Mouse (Mus musculus): ENCODE results near the gene Klhl10.
A peak's percentile ranks its signal among the peaks of the same experiment; 100 is the strongest.

Gene Klhl10

DNA sequence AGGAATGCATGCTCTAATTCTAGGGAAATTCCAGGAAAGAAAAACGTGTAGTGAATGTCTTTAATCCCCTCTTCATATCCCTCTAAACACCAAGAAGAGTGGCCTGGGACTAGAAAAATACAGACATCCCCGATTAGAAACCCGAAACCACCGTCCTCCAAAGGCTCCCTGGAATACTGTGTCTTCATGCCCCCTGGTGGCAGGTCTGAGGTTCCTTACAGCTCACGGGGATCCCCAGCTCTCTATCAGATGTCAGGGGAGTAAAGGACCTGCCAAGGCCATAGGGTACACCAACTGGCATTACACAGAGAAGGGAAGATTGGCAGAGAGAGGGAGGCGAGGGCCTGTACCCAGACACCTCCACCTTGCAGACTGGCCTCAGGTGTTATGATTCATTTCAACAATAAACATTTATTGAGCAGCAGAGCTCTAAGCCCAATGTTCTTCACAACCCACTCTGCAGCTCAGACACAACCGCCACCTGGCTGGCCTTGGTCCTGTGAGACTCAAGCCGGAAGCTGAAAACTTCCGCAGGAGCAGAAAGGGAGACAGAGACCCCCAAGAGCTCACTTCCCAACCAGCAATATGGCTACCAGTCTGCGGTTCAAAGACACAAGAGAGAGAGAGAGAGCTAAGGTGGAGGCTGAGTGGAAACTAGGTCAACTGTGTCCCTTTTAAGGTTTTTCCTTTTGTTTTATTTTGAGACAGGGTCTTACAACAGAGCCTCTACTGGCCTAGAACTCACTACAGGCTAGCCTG lies 33.5 kb upstream of the Klhl10 start:
- no peak for DNase-seq (ENCODE audit: low read depth)

- DNase-seq (ENCODE audit: low read depth) = no peak
These were observed 32.8 kb upstream of the Klhl10 start for GRCm38 (mm10) chr11:100408835-100409462.

DNA sequence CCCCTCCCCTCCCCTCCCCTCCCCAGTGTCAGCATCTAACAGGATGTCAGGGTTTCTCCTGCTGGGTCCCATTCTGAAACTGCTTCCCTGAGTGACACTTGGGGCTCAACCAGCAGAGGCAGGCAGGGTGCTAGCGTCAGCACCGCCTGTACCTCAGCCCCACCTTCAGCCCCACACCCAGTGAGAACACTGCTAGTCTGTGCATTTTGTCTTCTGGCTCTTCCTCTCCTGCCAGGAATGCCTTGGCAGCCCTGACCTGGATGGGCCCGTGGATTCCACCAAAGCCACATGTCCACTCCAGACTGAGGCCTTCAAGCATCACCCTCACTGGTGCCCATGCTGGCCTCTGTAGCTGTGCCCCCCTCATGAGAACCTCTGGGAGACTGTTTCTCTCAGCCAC lies 32.0 kb upstream of the Klhl10 start:
- DNase-seq (ENCODE audit: low read depth) = no peak

GRCm38 (mm10) chr11:100411736-100412135 lies 30.0 kb upstream of the Klhl10 start:
- no peak for DNase-seq (ENCODE audit: low read depth)

DNA sequence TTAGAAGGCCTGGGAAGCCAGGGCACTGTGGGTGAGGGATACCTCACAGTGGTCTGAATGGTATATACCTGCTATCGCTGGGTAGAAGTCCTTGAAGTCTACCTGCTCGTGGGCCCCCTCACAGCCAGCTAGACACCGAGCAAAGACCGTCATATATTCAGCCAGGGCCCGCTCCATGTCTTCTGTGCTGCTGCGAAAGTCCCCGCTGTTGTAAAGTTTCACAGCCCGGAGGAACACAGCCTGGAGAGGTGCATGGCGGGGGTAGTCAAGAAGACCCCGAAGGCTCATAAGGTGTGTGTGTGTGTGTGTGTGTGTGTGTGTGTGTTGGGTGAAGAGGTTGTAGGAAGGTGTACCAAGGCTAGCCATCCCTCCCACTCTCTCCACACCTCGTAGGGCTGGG lies 28.2 kb upstream of the Klhl10 start:
- no peak for DNase-seq (ENCODE audit: low read depth)

DNA sequence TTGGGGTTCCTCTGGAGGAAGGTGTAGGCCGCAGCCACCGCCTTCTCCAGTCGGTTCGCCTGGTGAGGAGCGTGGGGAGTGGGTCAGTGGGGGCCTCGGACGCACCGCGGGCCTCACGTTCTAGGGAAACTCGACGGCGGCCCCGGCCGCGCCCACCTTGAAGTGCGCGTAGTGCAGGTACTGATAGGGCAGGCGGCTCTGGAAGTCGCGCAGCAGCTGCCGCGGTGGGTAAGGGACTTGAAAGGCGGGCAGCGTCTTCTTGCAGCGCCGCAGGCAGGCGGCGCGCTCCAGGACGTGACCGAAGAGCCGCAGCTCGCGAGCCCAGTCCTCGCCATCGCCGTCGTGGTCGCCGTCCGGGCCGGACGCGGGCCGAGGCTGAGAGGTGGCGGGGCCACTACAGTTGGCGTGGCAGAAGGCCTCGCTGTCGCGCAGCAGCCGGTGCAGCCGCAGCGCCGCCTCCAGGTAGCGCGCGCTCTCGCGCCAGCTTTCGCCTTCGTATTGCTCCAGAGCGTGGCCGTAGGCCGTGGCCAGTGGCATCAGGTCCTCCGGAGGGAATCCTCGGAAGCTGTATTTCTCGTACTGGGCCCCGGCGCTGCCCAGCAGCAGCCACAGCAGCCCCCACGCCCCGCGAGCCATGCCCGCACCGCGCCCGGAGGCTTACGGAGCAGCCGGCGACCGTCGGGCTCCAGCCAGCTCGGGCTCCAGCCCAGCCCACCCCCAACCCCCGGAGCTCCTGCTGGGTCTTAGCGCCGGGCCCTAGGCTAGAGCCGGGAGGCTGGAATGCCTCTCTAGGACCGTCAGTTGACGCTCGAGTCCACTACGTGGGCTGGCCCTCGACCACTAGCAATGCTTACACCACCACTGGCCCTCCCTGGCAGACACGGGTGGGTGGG lies 27.4 kb upstream of the Klhl10 start, which contains the start of gene P3h4:
Gene P3h4, minus strand, starts transcription at position 816 of the 893 bp plus-strand sequence.
- DNase-seq (ENCODE audit: low read depth) = peak; percentile 82

DNA sequence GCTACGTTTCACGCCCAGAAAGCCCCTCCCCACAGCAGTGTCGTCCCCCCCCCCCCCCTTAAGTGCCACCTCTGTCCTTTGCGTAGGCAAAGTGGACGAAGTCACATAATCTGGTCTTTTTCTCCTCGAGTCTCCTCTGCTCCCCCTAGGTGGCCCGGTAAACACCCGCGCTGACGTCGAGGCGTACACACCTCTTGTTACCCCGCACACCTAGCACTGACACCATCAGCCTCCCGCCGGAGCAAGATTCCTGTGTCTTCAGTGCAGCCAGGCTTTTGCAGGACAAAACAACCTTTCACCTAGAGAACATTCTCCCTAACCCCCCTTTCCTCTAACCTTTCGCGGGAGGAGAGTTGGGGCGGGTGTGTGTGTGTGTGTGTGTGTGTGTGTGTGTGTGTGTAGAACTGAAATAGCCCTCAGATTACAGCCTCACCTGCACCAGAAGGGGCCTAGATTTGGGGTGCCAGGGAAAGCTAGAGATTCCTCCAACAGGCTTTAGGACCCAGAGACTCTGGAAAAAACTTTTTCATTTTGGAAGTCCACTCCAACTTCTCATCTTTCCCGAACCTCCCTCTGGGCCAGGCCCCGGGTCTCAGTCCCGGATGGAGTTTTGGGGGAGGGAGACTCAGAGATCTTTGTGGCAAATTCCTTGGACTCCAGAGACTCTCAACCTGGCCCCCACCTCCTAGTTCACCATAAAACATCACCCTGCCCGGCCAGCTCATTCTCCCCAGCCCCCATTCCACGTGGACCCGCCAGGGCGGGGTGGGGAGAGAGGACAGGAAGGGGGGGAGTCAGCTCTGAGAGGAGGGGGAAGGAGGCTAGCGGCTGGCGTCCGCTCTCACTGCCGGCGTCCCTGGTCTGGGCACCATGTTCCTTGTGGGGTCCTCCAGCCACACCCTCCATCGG lies 26.5 kb upstream of the Klhl10 start, which contains the start of gene Fkbp10:
Gene Fkbp10, plus strand, starts transcription at position 784 of the 909 bp plus-strand sequence.
- peak; percentile 61 for DNase-seq (ENCODE audit: low read depth)

DNA sequence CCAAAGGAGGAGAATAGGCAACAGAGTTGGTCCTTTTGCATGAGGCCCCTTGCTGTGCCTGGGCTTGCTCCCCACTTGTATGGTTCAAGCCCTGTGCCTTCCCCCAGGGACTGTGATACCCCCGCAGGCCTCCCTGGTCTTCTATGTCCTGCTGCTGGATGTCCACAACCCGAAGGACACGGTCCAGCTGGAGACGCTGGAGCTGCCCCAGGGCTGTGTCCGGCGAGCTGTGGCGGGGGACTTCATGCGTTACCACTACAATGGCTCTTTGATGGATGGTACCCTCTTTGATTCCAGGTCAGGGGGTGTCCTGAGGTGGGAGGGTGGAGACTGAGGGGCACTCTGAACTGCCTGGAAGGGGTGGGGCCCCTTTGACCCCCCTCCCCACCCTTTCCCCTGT lies 20.2 kb upstream of the Klhl10 start:
- DNase-seq (ENCODE audit: low read depth) = no peak

DNA sequence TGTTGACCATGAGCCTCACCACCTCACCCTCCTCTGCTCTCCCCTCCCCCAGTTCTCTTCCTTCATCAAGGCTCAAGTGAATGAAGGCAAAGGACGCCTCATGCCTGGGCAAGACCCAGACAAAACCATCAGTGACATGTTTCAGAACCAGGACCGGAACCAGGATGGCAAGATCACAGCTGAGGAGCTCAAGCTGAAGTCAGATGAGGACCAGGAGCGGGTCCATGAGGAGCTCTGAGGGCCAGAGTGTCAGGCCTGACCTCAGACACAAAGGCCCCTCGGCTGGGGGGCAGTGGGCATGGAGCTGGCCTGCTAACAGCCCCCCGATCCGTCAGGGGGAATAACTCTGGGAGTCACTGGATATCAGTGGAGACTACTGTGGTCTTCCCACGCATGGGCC lies 17.9 kb upstream of the Klhl10 start:
- DNase-seq (ENCODE audit: low read depth) = no peak

DNA sequence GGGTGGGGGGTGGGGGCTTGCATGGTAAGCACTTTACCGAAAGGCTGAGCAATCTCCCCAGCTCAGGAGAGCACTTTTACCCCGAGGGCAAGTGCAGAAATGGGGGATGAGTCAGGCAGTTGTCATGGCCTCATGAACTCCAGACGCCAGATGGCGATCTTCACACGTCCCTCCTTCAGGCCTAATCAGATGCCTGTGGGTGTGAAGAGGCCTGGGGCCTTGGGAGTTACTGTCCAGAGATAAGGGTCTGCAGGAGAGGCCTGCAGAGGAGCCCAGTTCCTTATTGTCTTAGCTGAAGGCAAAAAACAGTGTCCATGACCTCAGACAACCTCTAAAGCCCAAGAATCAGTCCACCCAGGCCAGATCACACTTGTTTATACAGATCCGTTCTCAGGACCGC lies 15.9 kb upstream of the Klhl10 start:
- DNase-seq (ENCODE audit: low read depth) = no peak

GRCm38 (mm10) chr11:100426820-100427219 lies 14.9 kb upstream of the Klhl10 start:
- DNase-seq (ENCODE audit: low read depth) = no peak

- no peak for DNase-seq (ENCODE audit: low read depth)
These were observed 13.0 kb upstream of the Klhl10 start for GRCm38 (mm10) chr11:100428612-100429199.

GRCm38 (mm10) chr11:100430052-100430451 lies 11.7 kb upstream of the Klhl10 start:
- DNase-seq (ENCODE audit: low read depth) = no peak

GRCm38 (mm10) chr11:100432002-100432401 lies 9.7 kb upstream of the Klhl10 start:
- no peak for DNase-seq (ENCODE audit: low read depth)

GRCm38 (mm10) chr11:100435678-100436246 lies 6.0 kb upstream of the Klhl10 start:
- DNase-seq (ENCODE audit: low read depth) = no peak

GRCm38 (mm10) chr11:100437901-100438300 lies 3.8 kb upstream of the Klhl10 start:
- DNase-seq (ENCODE audit: low read depth) = no peak

DNA sequence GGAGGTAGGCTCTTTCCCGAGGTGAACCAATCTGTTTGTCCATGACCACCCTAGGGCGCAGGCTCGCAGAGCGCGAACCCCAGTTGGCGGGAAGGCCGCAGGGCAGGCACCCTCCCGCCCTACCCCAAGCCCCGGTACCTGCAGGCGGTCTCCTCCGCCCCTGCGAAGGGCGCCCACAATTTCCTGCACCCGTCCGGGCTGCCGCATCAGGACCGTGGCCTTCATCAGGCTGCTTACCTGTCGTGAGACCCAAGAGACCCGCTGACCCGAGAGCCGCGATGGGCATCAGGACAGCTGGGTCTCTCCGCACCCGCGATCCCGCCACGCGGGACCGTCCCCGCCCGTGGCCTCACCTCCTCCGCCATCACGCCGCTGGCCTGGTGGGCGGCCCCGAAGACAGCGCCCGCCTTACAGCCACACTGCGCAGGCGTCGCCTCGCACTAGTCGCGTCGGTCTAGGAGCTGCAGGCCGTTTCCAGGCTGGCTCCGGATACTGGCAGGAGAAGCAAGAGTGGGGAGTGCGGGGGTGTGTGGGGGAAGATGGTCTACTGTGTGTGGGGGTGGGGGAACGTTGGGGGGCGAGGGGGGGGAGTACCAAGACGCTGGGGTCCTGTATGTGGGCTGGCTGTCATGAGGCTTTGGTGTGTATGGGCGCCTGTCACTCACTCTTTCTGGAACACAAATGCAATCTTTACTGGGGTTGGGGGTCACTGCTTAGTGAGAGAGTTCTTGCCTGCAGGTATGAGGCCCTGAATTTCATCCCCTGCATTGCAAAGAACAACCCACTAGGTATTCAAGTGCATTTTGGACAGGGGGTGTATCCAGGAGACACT lies 810 bp upstream of the Klhl10 start:
- peak; percentile 34 for DNase-seq (ENCODE audit: low read depth)

GRCm38 (mm10) chr11:100442625-100443024 lies 908 bp downstream of the Klhl10 start:
- no peak for DNase-seq (ENCODE audit: low read depth)

DNA sequence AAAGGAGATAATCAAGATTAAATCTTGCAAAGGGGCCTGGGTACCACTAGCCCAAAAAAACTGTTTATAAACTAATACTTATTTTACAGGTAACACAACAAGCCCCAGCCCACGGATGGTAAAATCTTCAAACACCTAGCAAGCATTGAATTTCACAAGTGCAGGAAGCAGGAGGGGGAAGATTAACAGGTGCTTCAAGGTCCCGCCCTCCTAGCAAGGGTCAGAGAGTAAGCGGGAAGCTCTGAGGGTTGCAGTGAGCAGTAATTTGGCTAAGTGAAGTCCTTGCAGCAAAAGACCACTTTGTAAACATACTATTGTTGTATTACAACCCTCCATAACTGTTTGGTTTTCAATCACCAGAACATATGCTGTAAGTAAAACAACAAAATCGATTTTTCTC lies 15.5 kb downstream of the Klhl10 start:
- no peak for DNase-seq (ENCODE audit: low read depth)

GRCm38 (mm10) chr11:100457711-100458110 lies 16.0 kb downstream of the Klhl10 start:
- DNase-seq (ENCODE audit: low read depth) = no peak
